Comparison of ENCODE assay signal across 12 mouse cellular contexts in the genomic region with DNA sequence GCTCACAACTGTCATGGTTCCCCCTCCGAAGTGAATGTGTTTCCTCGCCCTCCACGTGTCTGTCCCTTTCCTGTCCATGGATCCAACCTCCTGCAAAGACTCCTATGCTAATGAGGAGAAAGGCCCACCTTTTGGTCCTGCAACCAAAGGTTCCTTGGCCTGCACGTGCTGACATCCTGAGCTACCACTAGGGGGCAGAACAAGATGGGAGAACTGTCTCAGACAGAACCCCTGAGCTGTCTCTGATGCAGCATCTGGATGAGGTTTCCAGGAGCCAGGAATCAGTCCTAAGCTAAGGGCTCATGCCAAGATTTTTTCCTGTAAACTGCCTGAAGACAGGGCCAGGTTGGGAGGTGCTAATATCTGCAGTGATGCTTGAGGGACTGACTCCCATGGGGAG. TPM values are rescaled to one million over a fixed set of nuclear protein-coding genes. Genes with fewer than 3 reads are reported as not detected.
DNase-seq lines count a peak whose midpoint lies in the region; ATAC-seq and TF ChIP-seq lines count a peak whose summit lies in the region.
"Not testable (repeated sequence)": the region's sequence is repeated elsewhere in the genome, so short reads cannot be mapped to it uniquely, and the experiment has no call there.
"Had no signal": no experiment of that assay in that cellular context is flagged by ENCODE, and none has a peak within 500 bp of the region (broad histone marks: within the 10 kb centered on the region; RNA-seq: fewer than 3 reads in every experiment).

No protein-coding gene starts in this region.

- not testable (repeated sequence) for H3K4me2 ChIP-seq in hindbrain, embryonic 15.5 days; neural tube, embryonic 14.5 days (ENCODE audit: low read depth, low read length)

- not testable (repeated sequence) for H3K27ac ChIP-seq in hindbrain, embryonic 15.5 days (replicated peaks); neural tube, embryonic 14.5 days (ENCODE audit: low read depth, low read length)

- WGBS in hindbrain, embryonic 15.5 days = 18% methylated on average over 4 of the region's 4 CpGs
- WGBS in lung, adult 2 months = 27% methylated on average over 4 of the region's 4 CpGs
- 17% methylated on average over 4 of the region's 4 CpGs for WGBS in neural tube, embryonic 14.5 days

- TF ChIP-seq POLR2A in lung, adult 2 months (IDR thresholded peaks at IDR 0.05; ENCODE audit: borderline replicate concordance, extremely low read depth, low read depth, low read length) = not testable (repeated sequence)

- not testable (repeated sequence) for H3K27me3 ChIP-seq in hindbrain, embryonic 15.5 days; neural tube, embryonic 14.5 days (ENCODE audit: control insufficient read depth, insufficient read depth, low read length)

- not testable (repeated sequence) for H3K36me3 ChIP-seq in hindbrain, embryonic 15.5 days; neural tube, embryonic 14.5 days (ENCODE audit: control insufficient read depth, insufficient read depth, low read length)

- H3K9me3 ChIP-seq in hindbrain, embryonic 15.5 days; neural tube, embryonic 14.5 days (ENCODE audit: control insufficient read depth, low read length): not testable (repeated sequence)

- not testable (repeated sequence) for H3K4me1 ChIP-seq in hindbrain, embryonic 15.5 days (replicated peaks); lung, adult 2 months (ENCODE audit: control insufficient read depth, insufficient read depth, low read length); neural tube, embryonic 14.5 days (ENCODE audit: control insufficient read depth, insufficient read depth, low read length)

- not testable (repeated sequence) for H3K4me3 ChIP-seq in hindbrain, embryonic 15.5 days; lung, adult 2 months (replicated peaks; ENCODE audit: extremely low read depth, low read depth, low read length); neural tube, embryonic 14.5 days (ENCODE audit: low read depth, low read length)

- ATAC-seq in hindbrain, embryonic 15.5 days (ENCODE audit: low FRiP score, low read depth) = peak; percentile 69; the same call in 1 of the 2 replicates
- peak; percentile 86; the same call in 1 of the 2 replicates for ATAC-seq in neural tube, embryonic 14.5 days (ENCODE audit: low read depth)

- not testable (repeated sequence) for H3K9ac ChIP-seq in hindbrain, embryonic 15.5 days; neural tube, embryonic 14.5 days (replicated peaks; ENCODE audit: low read depth, low read length)

- 0 out of 2 replicates have a peak, but pooled peaks have one; percentile 7 for TF ChIP-seq CTCF in lung, adult 2 months (IDR thresholded peaks at IDR 0.05; ENCODE audit: insufficient read depth, low read length)

- peak; percentile 20 for DNase-seq in adipocyte (ENCODE audit: low spot score)
- DNase-seq in cerebellum, postnatal 25 days = peak; percentile 26 to 41
- DNase-seq in forelimb bud, embryonic 11.5 days (ENCODE audit: low read depth, low spot score) = peak; percentile 2
- peak; percentile 5 for DNase-seq in layer of hippocampus, adult 9-10 months (ENCODE audit: low spot score)
- DNase-seq in lung, adult 2 months = not testable (repeated sequence)
- peak; percentile 14 for DNase-seq in thymus, postnatal 4 days

RNA-seq across cellular contexts. Expression of a gene that starts 2.5 kb away (rescaled TPM):
- polyA plus RNA-seq in hindbrain, embryonic 15.5 days (2015; fragmentation: Nextera tagmentation; extraction: Ambion mirVana) = not detected in 2 replicates
- polyA plus RNA-seq in lung, adult 2 months (2012; rRNA removed) = not detected in 2 replicates
- not detected in 2 replicates for polyA plus RNA-seq in neural tube, embryonic 14.5 days (2014; fragmentation: Nextera tagmentation; extraction: Ambion mirVana)
- polyA plus RNA-seq: activated CD4-positive, CD25-positive, alpha-beta regulatory T cell, adult 4 months; heart, embryonic 16.5 days; liver, embryonic 12.5 days; stomach, embryonic 14.5 days had no signal

RNA-seq across cellular contexts. Expression of a gene that starts 18.2 kb away (rescaled TPM):
- polyA plus RNA-seq in hindbrain, embryonic 15.5 days (2015; fragmentation: Nextera tagmentation; extraction: Ambion mirVana) = not detected in 2 replicates
- polyA plus RNA-seq in lung, adult 2 months (2012; rRNA removed) = not detected in 2 replicates
- not detected in 2 replicates for polyA plus RNA-seq in neural tube, embryonic 14.5 days (2014; fragmentation: Nextera tagmentation; extraction: Ambion mirVana)
- polyA plus RNA-seq: activated CD4-positive, CD25-positive, alpha-beta regulatory T cell, adult 4 months; heart, embryonic 16.5 days; liver, embryonic 12.5 days; stomach, embryonic 14.5 days had no signal

RNA-seq across cellular contexts. Expression of a gene that starts 18.4 kb away (rescaled TPM):
- not detected in 2 replicates for polyA plus RNA-seq in hindbrain, embryonic 15.5 days (2015; fragmentation: Nextera tagmentation; extraction: Ambion mirVana)
- not detected in 2 replicates for polyA plus RNA-seq in lung, adult 2 months (2012; rRNA removed)
- polyA plus RNA-seq in neural tube, embryonic 14.5 days (2014; fragmentation: Nextera tagmentation; extraction: Ambion mirVana) = not detected in 2 replicates
- polyA plus RNA-seq: activated CD4-positive, CD25-positive, alpha-beta regulatory T cell, adult 4 months; heart, embryonic 16.5 days; liver, embryonic 12.5 days; stomach, embryonic 14.5 days had no signal

RNA-seq across cellular contexts. Expression of a gene that starts 45.2 kb away (rescaled TPM):
- 8.2 and 9.7 TPM in 2 replicates for polyA plus RNA-seq in hindbrain, embryonic 15.5 days (2015; fragmentation: Nextera tagmentation; extraction: Ambion mirVana)
- polyA plus RNA-seq in lung, adult 2 months (2012; rRNA removed) = 6.6 and 9.1 TPM in 2 replicates
- polyA plus RNA-seq in neural tube, embryonic 14.5 days (2014; fragmentation: Nextera tagmentation; extraction: Ambion mirVana) = 10.3 and 10.9 TPM in 2 replicates
- polyA plus RNA-seq: activated CD4-positive, CD25-positive, alpha-beta regulatory T cell, adult 4 months had no signal
